Mouse (Mus musculus) CD4-positive helper T cell, adult 2 months (primary cell): ENCODE data around the gene Avpi1.

Experiments
- DNase-seq: peaks from one replicate; pipeline ENCODE4 v3.0.0-alpha.2; 2012; ENCODE audit warnings: low read depth, missing footprints, low spot score

The Avpi1 gene

DNA sequence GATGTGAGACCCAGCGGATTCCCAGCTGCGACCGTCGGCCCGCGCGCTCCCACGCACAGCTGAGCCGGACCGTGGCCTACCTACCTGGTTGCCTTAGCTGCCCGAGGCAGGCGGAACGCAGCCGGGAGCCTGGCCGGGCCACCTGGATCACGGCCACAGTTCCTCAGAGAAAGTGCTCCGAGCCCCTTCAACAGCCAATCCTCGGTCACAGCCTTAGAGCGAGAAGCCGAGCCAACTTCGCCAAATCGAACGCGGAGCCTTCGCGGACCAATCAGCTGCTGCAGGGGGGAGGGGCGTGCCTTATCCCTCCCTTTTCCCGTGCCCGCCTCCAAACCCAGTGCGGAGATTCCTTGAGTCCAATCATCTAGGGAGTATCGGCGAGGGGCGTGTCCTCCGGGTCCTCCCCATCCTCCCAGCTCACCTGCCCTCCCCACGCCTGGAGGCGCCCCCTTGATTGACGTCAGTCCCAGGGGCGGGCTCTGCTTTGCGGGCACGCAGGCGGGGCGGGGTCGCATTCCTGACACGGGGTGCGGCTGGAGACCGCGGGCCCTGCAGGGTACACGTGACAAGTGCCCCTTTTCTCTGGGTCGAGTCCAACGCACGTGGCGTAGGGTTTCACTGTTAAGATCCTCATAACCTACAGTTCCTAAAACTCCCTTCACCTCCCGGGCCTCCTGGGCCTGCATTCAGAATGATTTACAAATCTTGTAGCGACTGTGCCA lies at the start of gene Avpi1:
Gene Avpi1 (minus strand): TSS at position 273 of the 722 bp plus-strand sequence.
- DNase-seq: peak; percentile 95

DNA sequence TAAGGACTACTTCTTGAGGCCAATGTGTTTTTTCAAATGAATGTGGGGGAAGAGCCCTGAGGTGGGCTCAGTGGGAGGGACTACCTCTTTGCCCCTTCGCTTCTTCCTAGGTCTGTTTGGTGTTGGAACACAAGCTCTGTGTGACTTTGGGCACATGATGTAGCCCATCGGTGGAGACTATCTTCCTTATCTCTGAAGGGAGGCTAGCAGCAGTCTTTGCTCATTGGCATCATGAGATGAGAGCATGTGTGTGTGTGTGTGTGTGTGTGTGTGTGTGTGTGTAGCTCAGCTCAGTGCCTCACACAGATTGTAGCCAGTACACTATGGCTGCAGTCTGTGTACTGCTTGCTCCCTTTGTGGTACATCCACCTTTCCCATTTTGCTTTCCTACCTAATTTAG lies 48.6 kb upstream of the Avpi1 start:
- DNase-seq: no peak

DNA sequence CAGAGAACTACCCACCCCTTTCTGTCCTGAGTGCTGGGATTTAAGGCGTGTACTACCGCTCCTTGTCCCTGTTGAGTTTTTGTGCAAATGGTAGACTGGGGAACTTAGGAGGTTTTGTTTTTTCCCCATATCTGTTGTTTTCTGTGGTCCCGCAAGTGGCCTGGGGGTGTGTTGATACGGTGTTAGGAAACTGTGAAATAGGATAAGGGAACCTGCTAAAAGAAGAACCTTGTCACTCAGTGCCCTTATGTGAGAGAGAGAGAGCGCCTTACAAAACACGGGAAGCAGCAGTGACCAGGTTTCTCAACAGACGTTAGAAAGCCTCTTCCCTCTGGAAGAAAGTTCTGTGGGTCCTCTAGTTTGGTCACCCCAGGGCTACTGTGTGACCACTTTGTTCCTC lies 48.0 kb upstream of the Avpi1 start:
- no peak for DNase-seq

DNA sequence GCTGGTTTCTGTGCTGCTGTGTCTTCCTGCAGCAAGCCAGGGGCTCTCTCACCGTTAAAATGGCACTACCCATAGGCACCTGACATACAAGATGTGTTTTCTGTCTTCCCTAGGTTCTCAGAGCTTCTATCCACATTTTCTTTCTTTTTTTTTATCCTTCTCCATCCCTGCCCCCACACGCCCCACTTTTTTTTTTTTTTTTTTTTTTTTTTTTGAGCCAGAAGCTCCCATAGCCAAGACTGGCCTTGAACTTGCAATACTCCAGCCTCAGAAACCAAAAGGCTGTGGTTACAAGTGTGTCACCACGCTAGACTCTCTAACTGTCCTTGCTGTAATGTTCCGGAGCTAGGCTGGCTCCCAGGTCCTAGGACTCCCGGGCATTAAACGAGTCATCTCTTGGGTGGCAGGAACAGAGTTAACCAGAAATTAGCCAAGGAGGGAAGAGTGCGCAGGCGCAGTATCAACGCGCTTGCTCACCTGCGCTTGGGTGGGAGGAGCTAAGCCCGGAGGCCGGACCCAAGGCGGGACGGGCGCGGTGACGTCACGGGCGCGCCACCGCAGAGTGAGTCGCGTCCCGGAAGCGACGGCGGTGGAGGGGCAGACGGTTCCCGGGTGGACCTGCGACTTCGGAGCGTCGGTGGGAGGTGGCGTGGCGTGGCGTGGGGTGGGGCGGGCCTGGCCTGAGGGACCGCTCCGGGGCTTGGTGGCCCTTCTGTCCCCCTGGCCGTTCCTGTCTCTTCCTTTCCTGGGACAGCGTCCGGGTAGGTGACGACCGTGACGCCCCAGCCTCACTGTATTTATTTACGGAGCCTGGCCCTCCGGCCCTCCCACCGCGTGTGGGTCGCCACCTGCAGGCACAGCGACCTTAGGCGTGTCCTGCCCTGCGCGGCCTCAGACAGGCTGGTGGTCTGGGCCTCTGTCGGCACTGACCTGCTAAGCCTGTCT lies 41.4 kb upstream of the Avpi1 start:
- peak; percentile 96 for DNase-seq

DNA sequence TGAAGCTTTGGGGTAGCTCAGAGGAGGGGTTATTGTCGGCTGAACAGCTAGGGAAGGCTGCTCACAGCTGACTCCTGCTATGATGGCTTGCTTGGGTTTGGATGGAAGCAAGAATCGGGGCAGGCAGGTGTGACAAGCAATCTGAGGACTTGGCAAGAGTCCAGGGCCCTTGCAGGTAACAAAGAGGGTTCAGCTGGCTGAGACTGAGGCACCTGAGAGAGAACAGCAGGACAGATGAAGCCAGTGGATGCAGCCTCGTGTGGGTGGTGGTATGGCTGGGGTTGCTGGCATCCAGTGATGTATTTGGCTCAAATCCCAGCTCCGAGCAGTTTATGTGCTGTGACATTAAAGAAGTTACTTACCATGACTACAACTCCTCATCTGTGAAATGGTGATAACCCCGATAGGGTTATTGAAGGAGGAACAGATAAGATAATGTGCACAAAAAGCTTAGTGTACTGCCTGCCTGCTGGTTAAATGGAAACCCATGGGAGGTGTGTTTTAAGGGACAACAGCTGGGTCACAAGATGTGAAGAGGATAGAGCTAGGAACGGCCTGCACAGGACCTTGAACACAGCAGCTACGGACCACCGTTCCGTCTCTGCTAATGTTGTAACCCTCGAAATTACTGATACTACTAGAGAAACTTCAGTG lies 40.6 kb upstream of the Avpi1 start:
- DNase-seq: no peak

DNA sequence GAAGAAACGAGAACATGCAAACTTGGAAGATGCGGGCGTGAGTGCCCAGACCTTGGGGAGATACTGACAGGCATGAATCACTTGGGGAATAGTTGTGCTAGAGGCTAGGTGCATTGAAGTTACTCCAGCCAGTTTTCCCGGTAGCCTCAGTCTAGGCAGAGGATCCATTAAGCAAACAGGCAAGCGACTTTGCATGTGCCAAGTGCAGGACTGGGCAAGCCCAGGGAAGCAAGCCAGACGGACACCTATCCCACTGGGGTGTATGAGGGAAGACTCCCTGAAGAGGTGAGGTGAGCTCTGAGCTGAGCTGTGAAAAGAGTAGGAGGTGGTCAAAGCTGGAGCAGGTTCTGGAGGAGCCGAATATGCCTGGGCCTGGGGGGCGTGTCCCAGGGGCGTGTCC lies 38.6 kb upstream of the Avpi1 start:
- no peak for DNase-seq

DNA sequence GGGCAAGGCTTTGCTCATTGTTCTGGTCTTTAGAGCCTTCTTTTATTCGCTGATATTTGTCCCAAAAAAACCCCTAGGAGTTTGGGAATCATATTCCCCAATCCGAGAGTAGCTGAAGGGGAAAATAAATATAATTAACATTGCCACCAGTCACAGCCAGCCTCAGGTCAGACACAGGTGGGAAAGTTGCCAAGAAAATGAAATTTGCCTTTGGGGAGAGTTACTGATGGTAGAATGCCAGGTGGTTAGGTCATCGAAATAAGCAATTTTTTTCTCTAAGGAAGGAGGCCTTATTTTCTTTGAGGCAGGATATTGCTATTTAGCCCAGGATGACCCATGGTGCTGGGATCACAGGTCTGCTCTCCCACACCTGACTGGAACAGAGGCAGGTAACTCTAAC lies 37.9 kb upstream of the Avpi1 start:
- DNase-seq: no peak

DNA sequence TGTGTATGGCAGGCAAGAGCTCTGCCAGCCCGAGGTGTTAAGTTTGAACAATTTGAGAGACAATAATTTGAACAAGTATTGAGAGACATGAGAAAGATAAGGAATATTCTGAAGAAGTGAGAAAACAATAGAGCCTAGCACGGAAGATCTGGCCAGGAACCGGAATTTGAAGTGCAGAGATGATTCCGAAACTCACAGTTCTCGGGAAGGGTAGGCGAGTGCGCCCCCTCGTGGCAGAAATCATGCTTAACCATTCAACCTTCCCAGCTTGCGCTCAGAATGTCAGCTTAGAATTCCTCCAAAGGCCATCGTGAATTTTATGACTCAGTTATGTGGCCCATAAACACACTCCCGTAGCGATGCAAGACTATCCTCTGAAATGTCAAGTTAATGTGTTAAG lies 37.3 kb upstream of the Avpi1 start:
- DNase-seq: peak; percentile 75

DNA sequence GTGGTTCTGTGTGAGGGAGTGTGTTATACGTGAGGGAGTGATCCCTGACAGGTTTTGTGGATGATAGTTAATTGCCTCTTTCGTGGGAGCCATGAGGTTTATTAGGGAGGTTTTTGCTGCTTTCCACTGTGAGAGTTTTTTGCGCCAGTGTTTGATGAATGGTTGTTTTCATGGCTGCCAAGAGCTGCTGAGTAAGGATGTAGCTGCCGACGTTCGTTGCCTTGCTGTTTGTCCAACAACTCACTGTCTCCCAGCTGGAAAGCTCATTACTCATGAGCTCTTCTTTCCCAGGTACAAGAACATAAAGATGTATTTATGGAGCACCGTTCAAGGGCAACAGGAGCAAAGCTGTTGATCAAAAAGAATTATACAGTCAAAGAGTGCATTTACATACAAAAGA lies 35.3 kb upstream of the Avpi1 start:
- DNase-seq: no peak

DNA sequence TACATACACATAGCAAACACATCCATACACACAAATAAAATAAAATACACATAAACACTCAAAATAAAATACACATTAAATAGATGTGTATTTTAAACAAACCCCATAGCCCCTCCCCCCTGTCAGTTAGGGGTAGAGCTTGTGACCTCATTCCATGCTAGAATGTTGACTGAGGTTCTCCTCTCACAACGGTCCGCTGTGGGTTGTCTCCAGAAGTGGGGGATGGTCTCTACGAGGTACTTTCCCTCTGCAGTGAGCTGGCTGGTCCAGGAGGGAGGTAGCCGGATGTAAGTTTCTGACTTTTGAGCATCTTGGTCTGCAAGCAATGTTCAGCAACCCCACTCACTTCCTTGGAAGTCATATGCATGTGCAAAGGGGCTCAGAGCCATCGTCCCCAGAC lies 34.9 kb upstream of the Avpi1 start, which contains the start of gene Zfyve27:
Gene Zfyve27 (plus strand): TSS at position 188 of the 400 bp plus-strand sequence.
- DNase-seq: no peak

DNA sequence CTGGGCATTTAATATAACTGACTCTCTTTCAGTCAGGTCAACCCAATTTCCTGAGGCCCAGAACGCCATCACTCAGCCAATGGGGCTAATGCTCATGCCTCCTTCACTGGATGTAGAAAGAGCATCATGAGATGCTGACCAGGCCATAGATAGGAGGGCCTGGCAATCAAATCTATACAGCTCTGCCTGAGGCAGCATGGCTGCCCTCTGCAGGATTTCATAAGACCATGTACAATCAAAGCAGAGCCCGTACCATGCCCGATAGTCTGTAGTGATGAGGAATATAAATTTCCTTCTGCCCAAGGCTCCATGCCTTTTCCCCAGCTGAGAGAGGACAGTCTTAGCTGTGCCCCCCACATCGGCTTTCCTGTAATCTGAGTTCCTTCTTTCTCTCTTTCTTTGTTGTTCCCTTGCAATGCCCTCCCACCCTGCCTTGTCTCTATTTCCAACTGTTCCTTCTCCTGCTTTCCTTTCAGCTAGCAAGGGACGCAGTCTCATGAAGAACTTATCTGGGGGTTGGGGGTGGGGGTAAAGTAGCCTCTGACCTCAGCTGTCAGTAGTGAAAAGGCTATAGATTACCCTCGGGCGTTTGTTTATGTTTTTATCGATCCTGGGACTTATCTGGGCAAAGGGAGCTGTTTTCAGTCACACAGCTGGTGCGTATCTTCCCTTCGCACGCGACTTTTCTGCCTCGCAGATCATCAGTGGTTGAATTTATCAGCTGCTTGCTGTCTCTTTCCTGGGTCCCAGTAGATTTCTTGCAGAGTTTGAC lies 29.6 kb upstream of the Avpi1 start:
- no peak for DNase-seq

DNA sequence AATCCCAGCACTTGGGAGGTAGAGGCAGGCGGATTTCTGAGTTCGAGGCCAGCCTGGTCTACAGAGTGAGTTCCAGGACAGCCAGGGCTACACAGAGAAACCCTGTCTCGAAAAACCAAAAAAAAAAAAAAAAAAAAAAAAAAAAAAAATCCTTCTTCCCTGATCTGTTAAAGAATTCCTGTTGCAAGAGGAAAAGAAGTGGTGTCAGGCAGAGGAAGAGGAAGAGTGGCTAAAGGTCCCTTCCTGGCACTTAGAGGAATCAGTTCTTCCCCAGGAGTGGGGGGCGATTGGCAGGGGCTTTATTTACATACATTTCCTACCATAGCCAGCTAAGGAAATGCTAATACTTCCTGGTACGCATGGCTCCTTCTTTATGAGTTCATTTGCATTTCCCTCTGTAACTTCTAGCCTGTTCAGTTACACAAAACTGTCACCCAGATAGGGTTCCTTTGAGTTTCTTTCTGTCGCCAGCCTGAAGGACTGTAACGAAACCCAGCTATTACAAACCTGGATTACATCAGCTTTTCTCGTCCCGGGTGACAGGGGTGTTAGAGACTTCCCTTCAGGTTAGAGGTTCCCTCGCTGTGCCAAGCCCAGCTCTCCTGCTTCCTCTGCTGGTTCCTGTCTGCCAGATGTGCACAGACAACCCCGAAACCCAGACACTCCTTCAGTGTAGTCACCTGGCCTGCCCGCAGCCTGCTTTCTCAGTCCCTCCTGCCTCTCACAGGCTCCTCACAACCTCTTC lies 28.8 kb upstream of the Avpi1 start:
- no peak for DNase-seq

DNA sequence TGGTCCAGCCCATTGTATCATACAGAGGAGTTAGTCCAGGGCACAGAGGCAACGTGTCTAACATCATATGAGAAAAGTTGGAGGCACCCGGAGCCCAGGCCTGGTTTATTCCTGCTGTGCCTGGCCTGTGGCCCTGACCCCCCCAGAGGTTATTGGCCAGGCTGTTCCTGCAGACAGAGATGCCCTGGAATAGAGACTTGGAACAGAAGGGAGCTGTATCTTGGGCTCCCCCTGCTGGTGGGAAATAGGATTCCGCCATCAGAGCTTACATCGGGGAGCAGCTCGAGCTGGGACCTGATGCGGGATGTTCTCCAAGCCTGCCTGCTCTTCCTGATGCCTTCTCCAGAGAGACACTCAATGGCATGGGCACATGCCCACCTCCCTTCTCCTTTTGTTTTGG lies 23.1 kb upstream of the Avpi1 start:
- DNase-seq: peak; percentile 71

DNA sequence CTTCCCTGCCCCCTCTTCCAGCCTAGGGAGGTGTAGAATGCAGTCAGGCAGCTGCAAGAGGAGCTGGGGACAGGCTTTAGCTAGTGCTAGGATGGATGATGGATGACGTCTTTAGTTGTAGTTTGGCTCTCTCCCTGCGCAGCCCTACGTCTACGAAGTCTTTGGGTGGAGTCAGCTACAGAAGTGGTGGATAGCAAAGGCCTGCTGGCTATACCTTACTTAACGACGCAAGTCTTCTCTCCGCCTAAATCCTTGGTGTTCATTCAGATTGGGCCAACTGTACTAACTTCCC lies 19.7 kb upstream of the Avpi1 start:
- no peak for DNase-seq

DNA sequence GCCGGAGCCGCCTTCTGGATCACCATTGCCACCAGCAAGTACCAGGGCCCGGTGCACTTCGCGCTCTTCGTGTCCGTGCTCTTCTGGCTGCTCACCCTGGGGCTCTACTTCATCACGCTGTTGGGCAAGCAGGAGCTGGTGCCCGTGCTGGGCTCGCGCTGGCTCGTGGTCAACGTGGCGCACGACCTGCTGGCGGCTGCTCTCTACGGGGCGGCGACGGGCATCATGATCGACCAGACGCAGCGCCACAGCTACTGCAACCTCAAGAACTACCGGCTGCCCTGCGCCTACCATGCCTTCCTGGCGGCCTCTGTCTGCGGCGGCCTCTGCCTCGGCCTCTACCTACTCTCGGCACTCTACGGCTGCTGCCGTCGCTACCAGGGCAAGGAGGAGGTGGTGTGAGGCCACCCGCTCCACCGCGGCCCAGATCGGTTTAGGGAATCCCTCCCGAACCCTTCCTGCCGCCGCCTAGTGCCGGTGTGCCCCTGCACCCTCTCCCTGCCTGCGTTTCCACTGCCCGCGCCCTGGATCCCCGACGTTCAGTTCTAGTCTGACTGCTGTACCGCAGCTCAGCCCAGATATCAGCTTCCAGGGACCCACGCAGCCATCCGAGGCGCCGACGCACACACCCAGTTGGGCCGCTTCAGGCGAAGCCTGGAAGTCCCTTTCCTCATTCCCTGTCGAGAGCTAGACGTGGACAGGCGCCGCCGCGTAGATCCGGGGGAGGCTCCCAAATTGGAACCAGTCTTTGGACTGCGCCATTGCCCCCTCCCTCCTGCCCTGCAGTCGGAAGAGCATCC lies 19.1 kb upstream of the Avpi1 start:
- peak; percentile 46 for DNase-seq

DNA sequence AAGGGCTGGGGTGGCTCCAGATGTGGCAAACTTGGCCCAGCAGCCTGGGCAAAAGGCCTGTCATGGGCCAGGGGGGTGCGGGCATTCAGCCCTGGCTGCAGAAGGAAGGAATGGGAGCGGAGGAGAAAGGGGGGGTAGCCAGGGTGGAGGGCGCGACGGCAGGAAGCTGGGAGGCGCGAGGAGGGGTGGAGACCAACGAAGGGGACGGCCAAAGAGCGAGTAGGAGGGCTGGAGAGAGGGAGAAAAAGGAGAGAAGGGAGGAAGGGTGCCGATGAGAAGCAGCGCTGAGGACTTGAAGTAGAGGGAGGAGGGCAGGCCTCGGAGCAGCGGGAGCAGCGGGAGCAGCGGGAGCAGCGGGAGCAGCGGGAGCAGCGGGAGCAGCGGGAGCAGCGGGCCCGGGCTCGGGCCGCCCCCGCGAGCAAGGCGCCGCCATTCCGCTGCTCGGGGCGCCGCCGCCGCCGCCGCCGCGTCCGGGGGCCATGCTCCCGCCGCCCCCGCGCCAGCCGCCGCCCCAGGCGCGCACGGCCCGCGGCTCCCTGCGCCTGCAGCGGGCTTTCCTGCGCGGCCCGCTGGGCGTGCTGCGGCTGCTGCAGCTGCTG lies 18.4 kb upstream of the Avpi1 start, which contains the start of gene Marveld1:
Gene Marveld1 (plus strand): TSS at position 231 of the 599 bp plus-strand sequence.
- DNase-seq: peak; percentile 51

DNA sequence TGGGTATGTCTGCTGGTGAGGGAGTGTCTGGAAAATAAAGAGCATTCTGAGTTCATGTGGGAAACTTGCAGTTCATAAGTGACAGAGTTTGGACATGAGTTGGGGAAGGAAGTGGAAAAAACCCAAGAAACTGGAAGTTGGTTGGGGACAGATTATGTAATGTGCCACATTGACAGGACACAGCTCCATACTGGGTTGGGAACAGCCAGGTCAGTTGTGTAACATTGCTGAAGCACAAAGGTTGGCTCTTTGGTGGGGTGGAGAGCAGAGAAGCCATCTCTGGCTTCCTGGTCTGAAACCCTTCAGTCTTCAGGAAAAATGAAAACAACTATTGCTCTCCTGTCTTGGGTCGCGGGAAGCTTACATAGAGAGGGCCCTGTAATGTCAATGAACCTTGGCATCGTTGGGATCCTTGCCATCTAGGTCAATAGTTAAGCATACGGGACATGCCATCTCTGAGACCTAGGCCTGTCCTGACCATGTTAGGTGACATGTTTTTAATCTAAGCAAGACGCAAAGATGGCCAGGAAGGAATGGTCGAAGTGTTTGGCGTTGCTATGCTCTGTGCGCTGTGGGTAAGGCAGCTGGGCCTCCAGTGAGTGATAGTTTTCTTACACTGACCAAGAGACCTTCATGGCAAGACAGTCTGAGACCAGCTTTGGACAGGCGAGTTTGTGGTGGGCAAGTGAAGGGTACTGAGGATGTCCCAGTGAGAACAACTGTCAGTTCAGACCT lies 17.6 kb upstream of the Avpi1 start:
- no peak for DNase-seq

DNA sequence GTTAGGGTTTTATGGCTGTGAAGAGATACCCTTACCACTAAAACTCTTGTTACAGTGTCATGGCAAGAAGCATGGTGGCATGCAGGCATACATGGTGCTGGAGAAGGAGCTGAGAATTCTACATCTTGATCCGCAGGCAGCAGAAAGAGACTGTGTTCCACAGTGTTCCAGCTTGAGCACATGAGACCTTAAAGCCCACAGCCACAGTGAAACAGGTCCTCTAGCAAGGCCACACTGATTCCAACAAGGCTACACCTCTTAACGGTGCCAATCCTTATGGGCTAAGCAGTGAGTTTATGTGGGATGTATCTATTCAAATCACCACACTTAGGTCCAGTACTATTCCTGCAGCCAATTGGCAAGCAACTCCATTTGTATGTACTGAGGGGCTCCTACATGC lies 16.9 kb upstream of the Avpi1 start:
- no peak for DNase-seq

DNA sequence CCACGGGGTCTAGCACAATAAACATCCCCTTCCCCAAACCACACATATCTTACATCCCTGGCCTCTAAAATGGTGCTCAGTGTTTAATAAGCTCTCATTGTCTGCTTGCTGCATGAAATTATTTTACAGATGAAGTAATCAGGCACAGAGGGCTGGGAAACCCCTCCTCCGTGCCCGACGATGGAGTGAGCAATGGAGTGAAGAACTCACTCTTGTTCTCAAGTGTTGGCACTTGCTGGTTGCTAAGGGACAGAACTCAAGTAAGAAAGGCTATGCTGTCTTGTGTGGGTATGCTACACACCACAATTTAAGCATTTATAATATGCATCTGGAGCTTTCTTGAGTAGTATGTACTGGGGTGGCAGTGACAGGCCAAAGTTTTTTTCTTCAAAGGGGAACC lies 16.4 kb upstream of the Avpi1 start:
- DNase-seq: no peak
